Mouse (Mus musculus) left cerebral cortex, postnatal 25 days (tissue): ENCODE measurements at regions not wholly inside any gene's neighbourhood (a gene's known extent, or its start where the extent isn't known, plus 50 kb on each side); places are given as distances from the start of the nearest gene placed in this dataset.
A peak's percentile ranks its signal among the peaks of the same experiment; 100 is the strongest.
"Not testable (repeated sequence)": the region's sequence is repeated elsewhere in the genome, so short reads cannot be mapped to it uniquely, and the experiment has no call there.

Experiments used
- DNase-seq, 2 experiments: peaks; one replicate each; pipeline ENCODE4 v3.0.0; 2022; ENCODE audit warnings: low spot score in 2 of 2, mixed read lengths in 1 of 2
- intact Hi-C: fragments of 180-260 bp; cut with DNase I; formaldehyde crosslinking; loops from one replicate; pipeline ENCODE4 v1.15.1; 2025

DNA sequence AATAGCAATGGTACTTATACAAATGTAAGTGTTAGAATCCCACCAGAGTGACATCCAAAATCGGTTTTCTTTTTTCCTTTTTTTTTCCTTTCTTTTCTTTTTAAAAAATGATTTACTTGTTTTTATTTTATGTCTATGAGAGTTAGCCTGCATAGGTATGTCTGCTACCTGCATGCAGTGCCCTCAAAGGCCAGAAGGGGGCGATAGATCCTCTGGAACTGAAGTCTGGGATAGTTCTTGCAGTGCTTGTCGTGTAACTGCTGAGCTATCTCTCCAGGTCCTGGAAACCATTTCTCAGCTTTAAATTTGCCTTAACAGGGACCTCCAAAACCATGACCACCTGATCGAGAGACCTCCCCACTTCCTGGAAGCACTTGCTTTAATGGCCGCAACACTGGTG, 93.8 kb downstream of the Defb7 start:
- DNase-seq, result no peak
- intact Hi-C loops, result no loop called here

- intact Hi-C loops, DNase-seq: not testable (repeated sequence)
Observed at GRCm38 (mm10) chr8:19601542-19601941, 106.6 kb downstream of the Defb7 start.

DNA sequence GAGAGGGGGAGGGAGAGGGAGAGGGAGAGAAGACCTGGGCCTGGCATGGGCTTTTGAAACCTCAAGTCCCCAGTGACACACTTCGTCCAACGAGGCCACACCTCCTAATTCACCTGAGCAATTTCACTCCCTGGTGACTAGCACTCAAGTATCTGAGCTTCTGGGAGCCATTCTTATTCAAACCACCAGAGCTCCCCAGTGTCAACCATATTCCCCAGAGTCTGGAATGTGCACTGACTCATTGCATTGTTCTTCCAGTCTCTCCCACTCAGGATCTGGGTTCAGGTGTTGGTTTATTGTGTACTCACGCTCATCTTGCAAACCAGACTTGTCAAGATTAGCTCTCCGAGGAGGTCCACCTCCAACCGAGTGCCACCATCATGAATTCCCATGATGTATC, 111.7 kb downstream of the Defb7 start:
- intact Hi-C loops, result no loop called here
- DNase-seq, result no peak

DNA sequence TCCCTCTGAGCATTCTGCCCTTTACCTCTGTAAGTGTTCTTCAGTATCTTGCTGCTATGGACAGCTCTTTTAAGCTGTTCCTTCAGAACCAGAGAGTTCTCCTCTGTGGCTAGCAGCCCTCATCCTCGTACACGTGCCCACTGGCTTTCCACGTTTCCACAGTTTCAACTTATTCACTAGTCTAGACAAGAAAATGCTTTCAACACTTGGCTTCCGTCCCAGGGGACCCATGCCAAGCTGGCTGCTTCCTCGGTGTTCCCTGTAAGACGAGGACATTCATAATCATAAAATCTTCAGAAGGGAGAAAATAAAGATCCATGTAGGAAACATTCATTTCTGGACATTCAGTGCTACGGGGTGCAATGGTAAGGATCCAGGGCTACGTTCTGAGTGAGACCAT, 101.9 kb upstream of the 4930467E23Rik start:
- intact Hi-C loops, result no loop called here
- DNase-seq, result peak; percentile 5 to 21

DNA sequence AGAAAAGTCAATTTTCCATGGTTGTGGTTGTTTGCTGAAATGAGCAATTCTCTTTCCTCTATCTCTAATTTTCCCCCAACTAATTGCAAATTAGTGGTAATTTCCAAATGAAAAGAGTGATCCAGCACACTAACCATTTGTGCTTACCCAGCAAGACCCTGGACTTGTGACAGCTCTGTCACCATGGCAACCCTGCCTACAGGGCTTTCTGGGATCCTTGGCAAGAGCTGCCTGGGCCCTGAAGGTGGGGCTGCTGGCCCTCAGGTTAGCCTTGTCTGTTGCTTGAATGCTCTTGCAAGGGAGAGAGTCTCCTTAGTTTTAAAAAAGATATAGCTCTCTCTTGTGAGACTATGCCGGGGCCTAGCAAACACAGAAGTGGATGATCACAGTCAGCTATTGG, 80.8 kb upstream of the 4930467E23Rik start:
- DNase-seq, intact Hi-C loops: not testable (repeated sequence)
